Mouse (Mus musculus) urinary bladder, postnatal 36 days (tissue): ENCODE results near the gene Ankrd39.

ENCODE experiments used
- DNase-seq, 2 experiments: peaks; one replicate each; pipeline ENCODE4 v3.0.0; 2022; ENCODE audit warnings: low spot score in 2 of 2, mixed read lengths in 1 of 2

Ankrd39 gene

GRCm38 (mm10) chr1:36529875-36530274 lies 17.4 kb downstream of the Ankrd39 start:
- no peak for DNase-seq

- DNase-seq, result no peak
These were observed 18.0 kb downstream of the Ankrd39 start for GRCm38 (mm10) chr1:36529274-36529673.

- DNase-seq, result no peak
These were observed 18.9 kb downstream of the Ankrd39 start for GRCm38 (mm10) chr1:36528351-36528750.

GRCm38 (mm10) chr1:36526903-36527302 lies 20.3 kb downstream of the Ankrd39 start:
- no peak for DNase-seq

- DNase-seq, result no peak
These were observed 21.5 kb downstream of the Ankrd39 start for GRCm38 (mm10) chr1:36525774-36526173.

GRCm38 (mm10) chr1:36524058-36524457 lies 23.2 kb downstream of the Ankrd39 start:
- DNase-seq, result no peak

- DNase-seq, result no peak
These were observed 23.8 kb downstream of the Ankrd39 start for GRCm38 (mm10) chr1:36523332-36524013.

- no peak for DNase-seq
These were observed 25.0 kb downstream of the Ankrd39 start for GRCm38 (mm10) chr1:36522210-36522609.

- no peak for DNase-seq
These were observed 27.6 kb downstream of the Ankrd39 start for GRCm38 (mm10) chr1:36519626-36520025.

GRCm38 (mm10) chr1:36518259-36518658 lies 29.0 kb downstream of the Ankrd39 start:
- DNase-seq, result no peak

- DNase-seq, result no peak
These were observed 33.5 kb downstream of the Ankrd39 start for GRCm38 (mm10) chr1:36513718-36514117.

GRCm38 (mm10) chr1:36513310-36513709 lies 33.9 kb downstream of the Ankrd39 start:
- no peak for DNase-seq

- DNase-seq, result no peak
These were observed 34.3 kb downstream of the Ankrd39 start for GRCm38 (mm10) chr1:36512966-36513280.

- DNase-seq, result peak; percentile 26 to 44
These were observed 34.9 kb downstream of the Ankrd39 start for GRCm38 (mm10) chr1:36512089-36512965.

- DNase-seq, result peak; percentile 100
These were observed 35.8 kb downstream of the Ankrd39 start, which contains the start of gene Cnnm3 for GRCm38 (mm10) chr1:36511289-36512021. Gene Cnnm3 (plus strand): TSS chr1:36511867.

GRCm38 (mm10) chr1:36508238-36508637 lies 39.0 kb downstream of the Ankrd39 start:
- no peak for DNase-seq

GRCm38 (mm10) chr1:36501261-36501660 lies 46.0 kb downstream of the Ankrd39 start:
- peak; percentile 74 for DNase-seq

GRCm38 (mm10) chr1:36497312-36497711 lies 49.9 kb downstream of the Ankrd39 start:
- no peak for DNase-seq

- no peak for DNase-seq
These were observed 50.5 kb downstream of the Ankrd39 start for GRCm38 (mm10) chr1:36496719-36497118.

- DNase-seq, result no peak
These were observed 53.9 kb downstream of the Ankrd39 start for GRCm38 (mm10) chr1:36493299-36493698.

GRCm38 (mm10) chr1:36492416-36493139 lies 54.7 kb downstream of the Ankrd39 start:
- DNase-seq, result peak; percentile 53 to 59

- no peak for DNase-seq
These were observed 57.6 kb downstream of the Ankrd39 start for GRCm38 (mm10) chr1:36489661-36490060.
